Mouse (Mus musculus) mouse embryonic stem cell (cell line): Measurements from ENCODE around the gene Naaa.

Source experiments
- in situ Hi-C, 2 experiments: fragments of 300-500 bp; cut with MboI; formaldehyde crosslinking; loops; 1 replicate in 1 of 2; 3 replicates in 1 of 2; pipeline ENCODE4 v1.14.3; 2019 to 2020; ENCODE audit warnings: low sequenced_read_pairs in 2 of 2, low pct_unique_long_range_greater_than_20kb in 1 of 2, mixed read lengths in 1 of 2; ENCODE audit not compliant: unreplicated experiment in 1 of 2

The Naaa gene

DNA sequence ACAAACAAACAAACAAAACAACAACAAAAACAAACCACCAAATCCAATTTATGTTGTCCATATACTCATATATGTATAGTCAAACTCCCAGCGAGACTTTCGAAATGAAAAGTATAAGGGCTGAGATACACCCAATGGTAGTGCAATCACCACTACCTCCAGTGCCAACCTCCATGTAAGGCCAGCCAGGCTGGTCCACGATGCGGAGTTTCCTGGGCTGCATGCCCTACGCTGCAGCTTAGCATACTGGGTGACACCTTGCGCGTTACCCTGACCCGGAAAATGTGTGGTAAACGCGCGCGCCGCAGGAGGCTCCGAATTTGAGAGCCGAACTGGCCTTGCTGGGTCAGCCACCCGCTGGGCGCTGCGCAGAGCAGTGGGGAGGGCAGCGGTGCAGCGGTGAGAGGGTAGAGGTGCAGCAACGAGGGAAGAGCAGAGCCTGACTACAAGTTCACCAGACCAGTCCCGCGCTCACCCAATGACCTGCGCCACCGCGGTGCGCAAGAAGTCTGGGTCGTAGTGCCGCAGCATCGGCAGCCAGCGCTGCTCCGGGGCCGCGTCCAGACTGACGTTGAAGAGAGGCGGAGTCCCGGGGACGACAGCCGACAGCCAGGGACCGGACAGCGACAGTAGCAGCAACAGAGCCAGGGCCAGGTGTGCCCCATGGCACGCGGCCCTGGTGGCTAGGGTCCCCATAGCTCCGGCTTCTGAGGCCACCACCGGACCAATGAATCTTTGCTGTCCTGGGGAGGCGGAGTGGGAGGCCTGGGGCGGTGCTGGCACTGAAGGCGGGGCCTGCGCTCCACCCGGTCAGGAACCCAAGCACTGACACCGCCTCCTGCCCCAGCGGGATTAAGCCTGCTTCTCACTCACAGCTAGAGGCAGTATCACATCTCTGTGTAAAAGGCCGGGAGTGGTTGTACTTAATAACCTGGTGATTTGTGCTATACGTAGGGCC lies at the start of gene Naaa:
Naaa (minus strand) TSS at position 734 of the 958 bp plus-strand sequence.
- in situ Hi-C loops: no loop called here

DNA sequence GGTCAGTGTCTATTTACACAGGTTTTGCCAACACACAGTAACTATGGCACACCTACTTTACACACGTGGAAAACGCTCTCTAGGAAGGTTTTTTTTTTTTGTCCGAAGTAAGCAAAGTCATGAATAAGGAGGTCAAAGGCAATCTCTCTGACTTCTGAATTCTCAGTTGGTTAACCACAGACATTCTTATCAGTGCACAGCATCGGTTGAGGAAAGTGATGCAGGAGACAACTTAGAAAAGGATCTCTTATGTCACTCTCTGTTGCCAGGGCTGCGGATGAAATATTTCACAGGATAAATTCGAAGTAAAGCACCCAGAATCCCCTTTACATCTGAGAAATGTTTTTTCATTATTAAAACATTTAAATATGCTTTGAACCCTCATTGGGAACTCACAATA lies 49.4 kb upstream of the Naaa start:
- in situ Hi-C loops: no loop called here

DNA sequence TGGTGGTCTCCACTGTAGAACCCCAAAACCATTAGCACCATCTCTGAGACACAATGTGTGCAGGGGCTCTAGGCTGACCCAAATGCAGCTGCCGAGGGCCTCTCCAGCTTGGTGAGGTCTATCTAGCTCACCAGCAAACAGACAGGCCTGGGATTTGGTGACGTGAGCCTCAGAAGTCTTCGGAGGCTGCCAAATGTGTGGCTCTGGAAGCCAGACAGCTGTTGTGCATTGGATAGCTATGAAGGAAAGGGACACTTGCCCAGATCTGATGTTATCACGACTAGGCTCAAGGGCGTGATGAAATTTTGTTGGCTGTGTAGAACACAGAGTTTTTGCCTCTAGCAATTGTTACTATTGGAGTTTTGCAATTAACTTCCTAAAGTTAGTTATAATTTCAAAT lies 45.3 kb upstream of the Naaa start:
- in situ Hi-C loops: no loop called here

DNA sequence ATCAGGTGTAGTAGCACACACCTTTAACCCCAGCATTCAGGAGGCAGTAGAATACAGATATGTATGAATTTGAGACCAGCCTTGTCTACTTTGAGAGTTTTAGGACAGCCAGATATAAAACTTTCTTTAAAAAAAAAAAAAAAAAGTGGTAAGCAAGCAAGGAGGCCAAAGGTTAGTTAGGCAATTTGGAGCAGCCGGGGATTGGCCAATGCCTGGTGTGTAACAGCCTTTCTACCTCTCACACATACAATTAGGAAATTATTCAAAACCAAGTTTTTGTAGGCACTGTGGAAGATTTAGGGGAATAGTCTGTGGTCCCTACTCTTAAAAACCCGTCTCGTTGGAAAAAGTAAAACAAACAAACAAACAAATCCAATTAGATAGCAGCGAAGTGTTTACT lies 44.6 kb upstream of the Naaa start:
- in situ Hi-C loops: no loop called here

DNA sequence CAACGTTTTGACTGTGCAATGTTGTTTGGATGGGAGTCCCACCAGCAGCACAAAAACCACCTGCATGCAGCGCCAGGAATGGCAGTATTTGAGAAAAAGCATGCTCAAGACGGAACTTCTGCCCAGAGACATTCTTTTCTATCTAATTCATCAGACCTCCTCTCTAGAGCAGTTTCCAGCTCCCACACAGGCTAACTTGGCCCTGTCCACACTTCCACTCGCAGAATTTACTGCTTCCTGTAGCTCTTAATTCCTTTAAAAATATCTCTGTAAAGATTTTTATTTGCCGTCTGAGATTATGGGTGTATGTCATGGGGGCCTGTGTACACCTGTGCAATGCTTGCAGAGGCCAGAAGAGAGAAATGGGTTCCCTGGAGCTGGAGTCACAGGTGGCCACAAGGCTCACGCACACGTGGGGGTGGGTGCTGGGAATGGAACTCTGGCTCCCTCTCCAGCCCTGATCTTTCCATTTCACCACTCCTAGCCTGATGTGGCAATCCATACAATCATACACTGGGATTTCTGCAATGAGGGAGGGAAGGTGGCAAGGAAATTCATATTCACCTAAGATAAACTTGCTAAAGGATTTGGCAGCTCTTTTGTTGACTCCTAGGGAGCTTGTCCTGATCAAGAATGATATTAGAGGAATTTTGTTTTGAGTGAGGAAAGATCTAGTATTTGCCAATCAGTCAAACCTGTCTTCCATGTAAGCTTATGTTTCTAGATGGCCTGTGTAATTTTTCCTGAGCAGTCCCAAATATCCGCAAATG lies 43.8 kb upstream of the Naaa start:
- in situ Hi-C loops: no loop called here

DNA sequence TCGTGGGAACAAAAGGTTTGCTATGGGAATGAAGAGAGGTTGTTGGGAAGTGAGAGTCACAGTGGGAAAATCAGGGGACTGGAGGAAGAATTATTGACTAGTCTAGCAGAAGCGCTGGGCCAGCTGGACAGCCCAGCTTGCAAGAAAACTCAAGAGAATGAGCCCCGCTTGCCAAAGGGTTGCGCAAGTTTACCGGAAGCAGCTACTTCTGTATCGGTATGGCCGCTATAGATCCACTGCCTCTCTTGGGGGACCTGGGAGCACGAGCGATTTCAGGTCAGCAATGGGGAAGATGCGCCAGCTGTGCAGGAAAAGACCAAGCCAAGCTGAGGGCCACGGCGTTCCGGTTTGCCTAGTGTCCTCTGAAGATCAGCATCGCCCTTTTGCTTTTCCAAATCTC lies 40.6 kb upstream of the Naaa start:
- in situ Hi-C loops: loop anchor here (5.0 kb wide), 1 partner anchor 59 kb away; no protein-coding TSS in a partner anchor

DNA sequence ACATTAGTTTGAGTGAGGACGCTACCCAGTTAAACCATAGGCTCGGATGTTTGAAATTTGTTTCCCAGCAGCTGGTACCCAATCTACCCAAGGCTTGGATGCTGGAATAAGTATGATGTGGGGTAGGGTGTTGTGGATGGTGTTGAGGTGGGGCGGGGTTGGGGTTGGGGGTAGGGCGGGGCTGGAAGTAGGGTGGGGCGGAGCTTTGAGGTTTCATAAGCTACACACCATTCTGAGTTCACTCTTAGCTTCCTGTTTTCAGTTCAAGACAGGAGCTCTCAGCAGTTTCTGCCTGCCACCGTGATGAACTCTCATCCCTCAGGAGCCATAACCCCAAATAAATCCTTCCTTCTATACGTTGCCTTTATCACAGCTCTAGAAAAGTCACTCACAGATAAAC lies 40.1 kb upstream of the Naaa start:
- in situ Hi-C loops: loop anchor here (5.0 kb wide), 1 partner anchor 59 kb away; no protein-coding TSS in a partner anchor

DNA sequence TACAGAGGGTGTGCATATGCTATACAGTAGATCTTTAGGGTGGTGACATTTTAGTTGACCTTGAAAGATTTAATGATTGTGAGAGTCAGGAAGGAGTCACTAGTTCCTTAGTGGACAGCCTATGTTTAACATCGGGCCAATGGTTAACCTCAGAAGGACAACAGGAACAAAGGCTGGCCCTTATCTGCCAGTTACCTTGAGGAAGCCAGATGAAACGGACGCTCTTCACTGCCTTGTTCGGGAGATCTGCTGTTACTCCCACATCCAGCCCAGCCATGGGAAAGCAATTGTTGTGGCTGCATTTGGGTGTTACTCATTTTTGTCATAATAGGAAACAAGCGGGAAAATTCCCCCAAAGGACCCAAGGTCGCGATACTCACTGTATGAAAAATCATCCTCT lies 35.8 kb upstream of the Naaa start:
- in situ Hi-C loops: no loop called here

DNA sequence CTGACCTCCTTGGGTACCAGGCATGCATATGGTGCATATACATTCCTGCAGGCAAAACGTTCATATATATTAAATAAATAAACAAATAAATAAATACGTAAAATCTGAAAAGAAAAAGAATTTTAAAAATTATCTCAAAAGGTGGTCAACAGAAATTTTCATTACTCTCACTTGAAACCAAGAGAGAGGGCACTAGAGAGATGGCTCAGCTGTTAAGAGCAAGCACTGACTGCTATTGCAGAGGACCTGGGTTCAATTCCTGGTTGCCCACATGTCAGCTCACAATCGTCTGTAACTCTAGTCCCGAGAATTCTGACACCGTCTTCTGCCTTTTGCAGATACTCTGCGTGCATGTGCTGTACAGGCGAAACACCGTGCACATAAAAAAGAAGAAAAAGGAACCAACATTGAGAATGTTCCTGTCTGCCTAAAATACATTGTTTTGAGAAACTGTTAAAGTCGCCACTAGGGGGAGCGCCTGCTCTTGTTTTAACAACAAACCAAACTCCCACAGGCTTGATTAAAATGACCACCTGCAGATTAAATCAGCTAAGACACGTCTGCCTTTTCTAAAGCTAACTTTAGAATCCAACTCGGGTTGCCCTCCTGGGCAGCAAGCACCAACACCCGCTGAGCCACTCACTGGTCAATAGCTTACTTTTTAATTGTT lies 34.2 kb upstream of the Naaa start:
- in situ Hi-C loops: no loop called here

DNA sequence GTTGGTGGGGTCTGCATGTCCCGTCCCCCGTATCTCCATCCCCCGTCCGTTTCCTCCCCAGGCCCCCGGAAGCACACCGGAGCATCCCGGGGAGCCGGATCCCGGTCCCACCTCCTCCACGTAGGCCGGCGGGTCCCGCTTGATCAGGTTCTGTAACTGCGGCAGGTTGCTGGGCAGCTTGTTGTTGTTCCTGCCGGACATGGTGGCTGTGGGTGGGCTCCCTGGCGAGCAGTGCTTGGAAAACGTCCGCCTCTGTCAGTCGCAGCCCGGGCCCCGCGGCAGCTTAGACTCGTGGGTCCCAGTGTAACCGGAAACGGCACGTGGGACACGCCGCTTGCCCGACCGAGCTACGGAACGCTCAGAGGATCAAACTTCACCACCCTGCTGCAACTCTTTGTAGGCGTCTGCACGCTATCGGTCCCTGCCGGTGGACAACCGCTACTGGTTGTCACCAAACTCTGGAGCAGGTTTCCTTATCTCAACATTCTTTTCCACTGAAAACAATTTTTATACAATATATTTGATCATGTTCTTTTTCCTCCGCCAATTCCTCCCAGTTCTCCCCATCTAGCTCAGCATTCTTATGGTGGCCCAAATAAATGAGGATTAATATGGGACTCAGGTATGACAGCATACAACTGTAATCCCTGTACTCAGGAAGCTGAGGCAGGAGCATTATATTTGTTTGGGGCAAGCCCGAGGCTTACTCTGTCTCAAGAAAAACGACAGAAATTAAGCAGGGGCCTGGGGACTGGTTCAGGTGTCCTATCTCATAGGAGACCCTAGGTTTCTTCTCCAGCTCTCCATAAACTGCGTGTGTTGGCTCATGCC lies 31.9 kb upstream of the Naaa start, which contains the start of gene Sdad1:
Sdad1 (minus strand) TSS at position 799 of the 831 bp plus-strand sequence.
- in situ Hi-C loops: loop anchor here in 1 of 2 experiments (10.0 kb wide), 1 partner anchor 115 kb away; no protein-coding TSS in a partner anchor

DNA sequence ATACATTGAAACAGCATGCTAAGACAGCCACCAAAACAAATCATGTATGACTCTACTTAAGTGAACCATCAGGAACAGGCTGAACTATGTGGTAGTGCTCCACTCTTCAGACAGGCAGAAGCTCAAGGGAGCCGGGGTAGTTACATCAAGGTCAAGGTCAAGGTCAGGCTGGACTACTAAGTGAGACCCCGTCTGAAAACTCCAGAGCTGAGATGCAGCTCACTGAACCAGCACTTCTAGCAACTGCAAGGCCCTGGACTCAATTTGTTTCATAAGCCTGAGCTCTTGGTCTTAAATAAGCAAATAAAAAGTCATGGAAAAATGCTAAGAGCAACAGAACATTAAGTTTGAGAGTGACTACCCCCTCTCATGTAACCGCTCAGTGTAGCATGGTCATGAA lies 26.3 kb upstream of the Naaa start:
- in situ Hi-C loops: loop anchor here in 1 of 2 experiments (10.0 kb wide), 1 partner anchor 121 kb away; no protein-coding TSS in a partner anchor

DNA sequence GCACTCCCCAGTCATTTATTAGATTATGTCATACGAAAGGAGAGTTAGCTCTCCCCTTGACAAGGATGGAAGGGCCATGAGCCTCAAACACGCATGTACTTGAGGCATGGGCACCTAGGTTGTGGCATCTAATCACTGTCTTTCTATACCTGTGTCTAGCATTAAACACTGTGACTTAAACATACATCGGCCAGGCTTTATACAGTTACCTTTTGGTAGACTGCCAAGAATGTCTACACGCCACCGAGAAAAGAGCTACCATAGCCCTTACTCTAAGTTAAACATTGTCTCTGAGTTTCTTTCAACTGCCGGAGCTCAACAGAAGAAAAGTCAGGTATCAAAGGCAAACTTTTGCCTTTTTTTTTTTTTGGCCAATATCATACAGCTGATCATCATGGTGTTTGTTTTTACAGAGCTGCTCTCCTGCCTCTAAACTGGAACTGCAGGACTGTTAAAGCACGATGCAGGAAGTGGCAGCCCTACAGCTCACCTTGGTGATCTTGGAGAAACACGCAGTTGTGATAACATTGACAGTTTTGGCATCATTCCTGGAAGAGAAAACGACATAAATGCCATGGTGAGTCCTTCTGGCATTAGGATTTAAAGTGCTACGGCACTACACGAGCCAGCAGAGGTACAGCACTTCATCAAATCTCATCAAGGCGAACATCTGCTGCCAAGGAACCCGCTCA lies 24.3 kb upstream of the Naaa start:
- in situ Hi-C loops: loop anchor here in 1 of 2 experiments (10.0 kb wide), 1 partner anchor 123 kb away; no protein-coding TSS in a partner anchor

DNA sequence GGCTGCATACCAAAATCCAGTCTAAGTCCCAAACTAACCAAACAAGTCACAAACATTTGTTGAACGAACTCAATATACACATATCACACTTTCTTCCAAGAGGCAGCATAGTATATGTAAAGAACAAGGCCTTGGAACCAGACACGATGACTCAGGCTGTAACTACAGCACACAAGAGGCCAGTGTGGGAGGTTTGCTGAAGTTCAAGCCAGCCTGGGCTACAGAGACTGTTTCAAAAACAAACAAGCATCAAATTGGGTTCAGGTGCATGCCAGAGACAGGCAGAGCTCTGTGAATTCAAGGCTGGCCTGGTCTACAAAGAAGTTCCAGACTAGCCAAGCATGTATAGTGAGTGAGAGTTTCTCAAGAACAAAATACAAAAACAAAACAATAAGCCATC lies 16.6 kb upstream of the Naaa start:
- in situ Hi-C loops: no loop called here

DNA sequence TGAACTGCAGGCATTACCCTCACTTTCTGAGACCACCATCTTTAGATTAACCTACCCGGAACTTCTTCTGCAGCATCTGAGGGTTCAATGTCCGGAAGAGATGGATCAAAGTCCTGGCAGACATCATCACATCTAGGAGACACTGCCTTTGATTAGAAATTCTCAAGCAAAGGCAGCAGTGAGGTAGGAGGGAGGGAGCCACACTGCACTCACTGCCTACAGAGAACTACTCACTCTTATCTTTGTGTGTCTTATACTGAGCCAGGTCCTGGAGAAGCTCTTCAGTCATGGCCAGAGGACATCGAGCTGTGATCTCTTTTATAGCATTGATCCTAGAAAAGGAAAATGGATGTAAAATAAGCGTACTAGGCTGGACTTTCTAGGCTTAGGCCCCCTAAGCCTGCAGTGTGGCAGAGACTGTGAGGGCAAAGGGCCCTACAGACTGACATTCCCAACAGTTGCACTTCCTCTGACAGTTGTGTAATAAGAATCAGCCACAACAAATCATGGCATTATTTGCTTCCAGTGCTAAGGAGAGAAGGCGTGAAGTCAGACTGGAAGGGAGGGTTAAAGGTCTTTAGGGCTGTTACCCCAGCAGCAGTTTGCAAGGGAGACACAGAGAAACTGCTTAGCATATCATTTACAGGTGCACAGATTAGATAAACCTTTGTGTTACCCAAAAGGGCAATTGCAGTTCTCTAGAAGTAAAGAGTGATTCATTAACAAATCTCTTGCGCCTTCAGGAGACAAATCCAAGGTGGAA lies 13.9 kb upstream of the Naaa start:
- in situ Hi-C loops: no loop called here

DNA sequence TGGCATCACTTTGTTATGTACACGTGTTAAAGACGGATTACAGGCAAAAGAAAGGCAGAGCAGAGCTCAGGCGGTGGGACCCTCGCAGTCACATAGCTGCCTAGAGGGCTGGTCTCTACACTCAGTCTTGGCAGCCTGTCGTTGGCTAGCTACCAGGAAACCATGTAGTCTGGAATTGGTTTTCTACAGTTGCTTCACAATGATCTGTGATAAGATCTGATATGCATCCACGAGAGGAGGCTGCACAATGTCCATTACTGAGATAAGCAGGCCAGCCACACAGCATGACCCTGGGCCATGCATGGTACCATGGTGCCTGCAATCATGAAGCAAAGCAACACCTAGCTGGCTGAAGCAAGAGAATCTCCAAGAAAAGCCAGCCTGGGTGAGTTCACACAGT lies 9.9 kb upstream of the Naaa start:
- in situ Hi-C loops: no loop called here

DNA sequence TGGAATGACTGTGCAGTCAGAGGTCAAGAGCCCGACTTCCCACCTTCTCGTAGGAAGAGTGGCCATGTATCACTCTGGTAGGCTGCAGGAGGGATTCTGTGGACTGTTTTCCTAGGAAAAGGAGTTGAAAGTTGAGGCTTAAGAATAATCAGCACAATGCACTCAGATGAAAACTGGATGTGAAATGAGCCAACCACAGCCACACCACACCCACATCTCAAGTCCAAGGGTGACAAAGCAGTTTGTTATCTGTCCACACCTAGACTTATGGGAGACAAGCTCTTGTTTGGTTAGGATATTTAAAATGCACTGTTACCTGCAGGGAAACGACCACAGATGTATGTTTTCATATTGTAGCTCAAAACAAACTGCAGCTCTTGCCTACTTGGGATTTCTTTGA lies 5.1 kb upstream of the Naaa start:
- in situ Hi-C loops: no loop called here

DNA sequence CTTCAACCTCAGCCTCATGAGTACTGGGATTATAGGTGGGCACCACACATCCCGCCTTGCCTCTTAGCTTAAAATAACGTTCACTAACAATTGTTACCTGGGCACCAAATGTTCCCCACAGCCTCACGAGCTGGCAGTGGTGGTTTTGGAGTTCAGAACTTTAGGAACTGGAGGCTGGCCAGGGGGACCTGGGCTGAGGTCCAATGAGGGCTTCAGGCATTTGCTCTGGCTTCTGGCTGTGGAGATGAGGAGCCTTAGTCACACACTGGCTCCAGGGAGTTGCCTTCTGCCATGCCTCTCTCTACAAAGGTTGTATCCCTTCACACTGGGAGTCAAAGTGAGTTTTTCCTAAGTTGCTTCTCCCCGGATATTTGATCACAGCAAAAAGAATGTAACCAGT lies 4.6 kb upstream of the Naaa start:
- in situ Hi-C loops: no loop called here
